Mouse (Mus musculus): ENCODE measurements at regions not wholly inside any gene's neighbourhood (a gene's known extent, or its start where the extent isn't known, plus 50 kb on each side); places are given as distances from the start of the nearest gene placed in this dataset.

GRCm38 (mm10) chr6:13383211-13383610 lies 158.4 kb upstream of the Vwde start:
- TF ChIP-seq CTCF (IDR thresholded peaks at IDR 0.05; ENCODE audit: low read depth) (no peak), EP300 (IDR thresholded peaks at IDR 0.05; ENCODE audit: low read depth) (no peak)
